In the genomic region with DNA sequence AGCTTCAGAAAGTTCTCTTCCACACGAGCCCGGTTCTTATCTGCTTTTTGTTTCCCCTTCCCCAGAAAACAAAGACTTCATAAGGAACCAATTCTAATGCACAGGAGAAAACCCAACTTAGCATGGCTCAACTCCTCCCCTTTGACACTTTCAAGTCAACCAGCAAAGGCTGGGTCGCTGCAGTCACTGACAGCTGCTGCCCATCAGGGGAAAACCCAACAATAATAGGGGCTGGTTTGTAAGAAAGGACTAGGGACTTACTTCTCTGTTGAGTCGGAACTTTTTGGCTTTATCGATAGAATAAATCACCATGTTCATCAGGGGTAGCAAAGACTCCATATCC, we compare ENCODE assay signal across 9 mouse cellular contexts. TPM values are rescaled to one million over a fixed set of nuclear protein-coding genes. Genes with fewer than 3 reads are reported as not detected.
DNase-seq lines count a peak whose midpoint lies in the region; ATAC-seq and TF ChIP-seq lines count a peak whose summit lies in the region.
"Had no signal": no experiment of that assay in that cellular context is flagged by ENCODE, and none has a peak within 500 bp of the region (broad histone marks: within the 10 kb centered on the region; RNA-seq: fewer than 3 reads in every experiment).

Gene Strada, minus strand, starts transcription at position 46 of the 343 bp plus-strand sequence.

- ATAC-seq in forebrain, postnatal 0 days: no peak

- TF ChIP-seq CTCF in lung, adult 2 months (IDR thresholded peaks at IDR 0.05; ENCODE audit: insufficient read depth, low read length): no peak
- TF ChIP-seq CTCF in forebrain, postnatal 0 days (IDR thresholded peaks at IDR 0.05; ENCODE audit: low read depth): no peak

- no peak within 1 kb of the TSS for H3K4me3 ChIP-seq in lung, adult 2 months (replicated peaks; ENCODE audit: extremely low read depth, low read depth, low read length)
- H3K4me3 ChIP-seq in forebrain, postnatal 0 days (ENCODE audit: low read depth, low read length): no peak within 1 kb of the TSS
- no peak within 1 kb of the TSS for H3K4me3 ChIP-seq in myocyte
- H3K4me3 ChIP-seq: erythroblast, embryonic 14.5 days had no signal

- H3K27ac ChIP-seq in forebrain, postnatal 0 days (ENCODE audit: low read depth, low read length): no peak within 1 kb of the TSS

- H3ac ChIP-seq in myocyte (ENCODE audit: control insufficient read depth, insufficient read length): no peak within 1 kb of the TSS

- no peaks in the 10 kb centered on the region for H3K4me1 ChIP-seq in lung, adult 2 months (ENCODE audit: control insufficient read depth, insufficient read depth, low read length)
- no peaks in the 10 kb centered on the region for H3K4me1 ChIP-seq in forebrain, postnatal 0 days (ENCODE audit: insufficient read depth)

- H3K79me2 ChIP-seq in myocyte (ENCODE audit: control insufficient read depth, insufficient read depth): no peaks in the 10 kb centered on the region

- H3K9ac ChIP-seq in forebrain, postnatal 0 days: no peak within 1 kb of the TSS

- no peak within 1 kb of the TSS for H3K4me2 ChIP-seq in forebrain, postnatal 0 days (ENCODE audit: low read depth)
- H3K4me2 ChIP-seq in myocyte (ENCODE audit: low read depth): no peak within 1 kb of the TSS

- no peaks in the 10 kb centered on the region for H3K27me3 ChIP-seq in forebrain, postnatal 0 days (ENCODE audit: insufficient read depth, low read length)
- no peaks in the 10 kb centered on the region for H3K27me3 ChIP-seq in myocyte (ENCODE audit: control insufficient read depth, insufficient read depth, insufficient read length)

- WGBS in lung, adult 2 months: 46% methylated on average over 5 of the region's 5 CpGs
- WGBS in forebrain, postnatal 0 days: 86% methylated on average over 5 of the region's 5 CpGs

- H3K36me3 ChIP-seq in forebrain, postnatal 0 days (ENCODE audit: insufficient read depth): peaks cover 73% of the 10 kb centered on the region
- H3K36me3 ChIP-seq in myocyte (ENCODE audit: control insufficient read depth, insufficient read depth): peaks cover 82% of the 10 kb centered on the region

- H3K9me3 ChIP-seq in forebrain, postnatal 0 days (ENCODE audit: low read length): no peaks in the 10 kb centered on the region

- no peak for DNase-seq in lung, adult 2 months
- DNase-seq in lung, postnatal 4 days: no peak
- DNase-seq in adrenal gland, postnatal 14 days: no peak
- DNase-seq in forebrain, postnatal 0 days: no peak
- DNase-seq in left cerebral cortex, adult 8-10 months (ENCODE audit: low spot score in 2 of 2): no peak
- no peak for DNase-seq in right cerebral cortex, adult 18-20 months
- no peak for DNase-seq in embryo, embryonic 10.5 days (ENCODE audit: low spot score)

- TF ChIP-seq POLR2A in lung, adult 2 months (IDR thresholded peaks at IDR 0.05; ENCODE audit: borderline replicate concordance, extremely low read depth, low read depth, low read length): no peak
- TF ChIP-seq POLR2A in myocyte (IDR thresholded peaks at IDR 0.05; ENCODE audit: insufficient read length, low read depth): no peak

TF ChIP-seq in myocyte, 11 proteins besides CTCF, POLR2A, EP300 and RAD21:
- no peak for TF ChIP-seq POLR2AphosphoS2 (IDR thresholded peaks at IDR 0.05; ENCODE audit: insufficient read length, low read depth)
- TF ChIP-seq REST (IDR thresholded peaks at IDR 0.05; ENCODE audit: insufficient read depth, insufficient read length): no peak
- TF ChIP-seq E2F4 (IDR thresholded peaks at IDR 0.05; ENCODE audit: insufficient read depth): no peak
- no peak for TF ChIP-seq MYOG (IDR thresholded peaks at IDR 0.05; ENCODE audit: control insufficient read depth in 1 of 3, insufficient read depth in 1 of 3, insufficient read length in 2 of 3, low read depth in 2 of 3)
- TF ChIP-seq TCF12 (IDR thresholded peaks at IDR 0.05; ENCODE audit: insufficient read depth, poor library complexity, severe bottlenecking): no peak
- no peak for TF ChIP-seq USF1 (IDR thresholded peaks at IDR 0.05; ENCODE audit: low read depth)
- TF ChIP-seq MAX (IDR thresholded peaks at IDR 0.05; ENCODE audit: low read depth): no peak
- no peak for TF ChIP-seq TCF3 (IDR thresholded peaks at IDR 0.05; ENCODE audit: insufficient read length, low read depth)

RNA-seq across cellular contexts. Expression of gene Strada, which starts in this region (rescaled TPM):
- polyA plus RNA-seq in lung, adult 2 months (2012; rRNA removed): 24.5 and 33.3 TPM in 2 replicates
- total RNA-seq in adrenal gland, postnatal 14 days (2021): 12.1 and 12.5 TPM in 2 replicates
- total RNA-seq in forebrain, postnatal 0 days (2014; rRNA removed): 23.4 and 34.8 TPM in 2 replicates
- 20.0 and 23.7 TPM in 2 replicates for polyA plus RNA-seq in forebrain, postnatal 0 days (2015; fragmentation: Nextera tagmentation; extraction: Ambion mirVana)
- 10 to 100 TPM; 29.0 to 34.0 (median 30.3) TPM for total RNA-seq in left cerebral cortex, adult 8-10 months (2022)
- 25.9 TPM for polyA plus RNA-seq in myocyte (2012; fragmentation: generic; extraction: Trizol)
